Mouse (Mus musculus): ENCODE measurements around the gene Tns2.
"Not testable (repeated sequence)": the region's sequence is repeated elsewhere in the genome, so short reads cannot be mapped to it uniquely, and the experiment has no call there.

Gene Tns2

DNA sequence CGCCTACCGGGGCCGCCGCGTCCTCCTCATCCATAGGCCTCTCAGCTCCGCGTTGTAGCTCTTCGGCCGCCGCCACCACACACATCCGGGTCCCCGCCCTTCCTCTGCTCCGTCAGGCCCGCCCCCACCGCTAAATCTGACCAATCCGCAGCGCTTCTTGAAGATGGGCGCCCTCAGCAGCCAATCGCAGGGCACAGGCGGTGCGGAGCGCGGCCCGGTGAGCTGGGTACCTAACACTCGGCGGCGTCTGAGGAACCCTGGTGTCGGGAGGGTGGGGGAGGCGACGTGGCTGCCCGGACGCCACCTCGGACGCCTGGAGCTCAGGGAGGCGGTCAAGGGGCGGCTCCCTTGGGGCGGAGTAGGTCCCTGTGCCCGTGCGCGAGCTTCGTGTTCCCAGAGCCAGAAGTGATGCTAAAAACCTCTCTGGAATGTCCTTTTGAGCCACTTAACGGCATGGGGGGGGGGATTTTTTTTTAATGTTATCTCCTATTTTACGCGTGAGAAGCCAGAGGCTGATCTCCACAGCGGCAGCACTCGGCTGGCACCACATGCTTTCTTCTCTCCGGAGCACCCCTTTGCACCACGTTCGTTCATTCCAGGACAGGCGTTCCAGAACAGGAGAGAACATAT lies 36.0 kb downstream of the Tns2 start, which contains the start of gene Spryd3:
Gene Spryd3, minus strand, starts transcription at position 106 of the 630 bp plus-strand sequence.
- DNase-seq (ENCODE audit: low spot score in 2 of 2) = peak; percentile 97 to 99

- no peak for DNase-seq (ENCODE audit: low spot score in 2 of 2)
These were observed 40.9 kb downstream of the Tns2 start for GRCm38 (mm10) chr15:102141120-102141519.

- no peak for DNase-seq (ENCODE audit: low spot score in 2 of 2)
These were observed 43.0 kb downstream of the Tns2 start for GRCm38 (mm10) chr15:102142914-102143912.

GRCm38 (mm10) chr15:102144274-102144711 lies 44.1 kb downstream of the Tns2 start, which contains the start of gene Igfbp6:
TSS of gene Igfbp6 (plus strand) at chr15:102144362.
- no peak for DNase-seq (ENCODE audit: low spot score in 2 of 2)

- DNase-seq (ENCODE audit: low spot score in 2 of 2) = no peak
These were observed 44.5 kb downstream of the Tns2 start for GRCm38 (mm10) chr15:102144726-102145125.

- no peak for DNase-seq (ENCODE audit: low spot score in 2 of 2)
These were observed 45.1 kb downstream of the Tns2 start for GRCm38 (mm10) chr15:102145330-102145729.

DNA sequence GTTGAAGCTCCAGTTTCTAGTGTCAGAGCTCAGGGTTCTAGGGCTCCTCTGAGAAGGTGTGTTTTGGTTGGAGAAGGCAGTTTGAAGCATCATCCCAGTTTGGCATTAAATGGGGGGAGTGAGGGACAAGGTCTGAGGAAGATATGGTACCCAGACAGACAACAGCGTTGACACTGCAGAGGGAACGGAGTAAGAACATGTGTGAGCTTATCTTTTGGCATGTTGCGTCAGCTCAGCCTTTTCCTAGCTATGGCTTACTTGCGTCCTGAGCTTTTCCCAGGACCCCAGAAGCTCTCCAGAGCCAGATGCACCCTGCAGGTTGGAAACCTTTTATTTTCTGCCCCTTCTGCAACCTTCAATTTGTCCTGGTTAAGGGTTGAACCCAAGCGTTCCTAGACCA lies 45.9 kb downstream of the Tns2 start:
- no peak for DNase-seq (ENCODE audit: low spot score in 2 of 2)

DNA sequence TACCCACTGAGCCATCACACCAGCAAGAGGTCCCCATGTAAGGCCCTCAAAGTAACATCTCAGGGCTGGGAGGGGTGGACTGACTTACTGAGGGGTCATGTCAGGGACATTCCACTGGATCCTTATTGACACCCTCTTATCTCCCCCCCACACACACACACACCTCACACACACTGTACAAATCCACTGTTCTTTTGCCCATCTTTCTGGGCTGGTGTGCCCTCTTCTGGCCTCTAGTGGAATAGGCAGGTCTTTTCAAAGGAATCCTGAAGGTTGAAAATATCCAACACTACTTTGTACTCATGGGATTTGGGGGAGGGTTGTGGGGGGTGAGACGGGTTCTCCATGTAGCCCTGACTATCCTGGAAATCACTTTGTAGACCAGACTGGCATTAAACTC lies 46.7 kb downstream of the Tns2 start:
- peak in 1 of 2 experiments; percentile 63 for DNase-seq (ENCODE audit: low spot score in 2 of 2)

- no peak for DNase-seq (ENCODE audit: low spot score in 2 of 2)
These were observed 47.6 kb downstream of the Tns2 start for GRCm38 (mm10) chr15:102147674-102148402.

GRCm38 (mm10) chr15:102149561-102149960 lies 49.3 kb downstream of the Tns2 start:
- DNase-seq (ENCODE audit: low spot score in 2 of 2) = no peak

DNA sequence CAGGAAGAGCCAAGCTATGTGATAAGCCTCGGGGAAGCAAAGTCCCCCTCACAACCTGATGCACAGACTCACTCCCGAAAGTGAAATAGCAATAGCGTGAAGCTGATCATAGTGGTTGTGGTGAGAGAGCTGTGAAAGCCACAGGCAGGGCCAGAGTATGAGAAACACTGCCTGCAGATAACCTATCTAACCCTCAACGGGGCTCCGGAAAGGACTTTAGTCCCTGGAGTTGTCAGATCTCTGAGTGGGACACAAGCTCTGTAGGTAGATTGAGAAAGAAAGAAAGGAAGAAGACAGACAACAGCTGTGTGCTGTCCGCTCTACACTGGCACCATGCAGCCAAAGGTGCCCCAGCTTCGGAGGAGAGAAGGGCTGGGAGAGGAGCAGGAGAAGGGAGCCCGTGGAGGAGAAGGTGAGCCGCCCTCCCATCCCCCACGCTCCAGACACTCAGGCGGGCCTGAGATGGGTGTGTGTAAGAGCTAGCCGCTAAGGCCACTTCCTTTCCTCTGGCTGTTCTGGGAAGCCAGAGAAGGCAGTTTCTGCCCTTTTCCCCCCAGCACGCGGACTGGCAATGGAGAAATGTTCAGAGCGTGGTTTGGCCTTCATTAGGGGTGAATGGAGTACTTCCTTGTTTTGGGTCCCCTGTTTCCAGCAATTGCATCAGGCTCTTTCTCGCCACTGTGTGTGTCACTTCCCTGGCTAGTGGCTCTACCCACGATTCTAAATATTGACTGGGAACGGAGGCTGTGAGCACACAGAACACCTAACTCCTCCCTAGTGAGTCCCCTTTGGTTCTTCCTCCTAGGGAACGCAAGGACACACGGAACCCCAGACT lies 50.3 kb downstream of the Tns2 start, which contains the start of gene Soat2:
Gene Soat2, plus strand, starts transcription at position 226 of the 835 bp plus-strand sequence.
- DNase-seq (ENCODE audit: low spot score in 2 of 2) = peak; percentile 63 to 69

GRCm38 (mm10) chr15:102152646-102153045 lies 52.4 kb downstream of the Tns2 start:
- DNase-seq (ENCODE audit: low spot score in 2 of 2) = no peak

- not testable (repeated sequence) for DNase-seq (ENCODE audit: low spot score in 2 of 2)
These were observed 54.8 kb downstream of the Tns2 start for GRCm38 (mm10) chr15:102155006-102155405.

- no peak for DNase-seq (ENCODE audit: low spot score in 2 of 2)
These were observed 56.6 kb downstream of the Tns2 start for GRCm38 (mm10) chr15:102156836-102157235.

- DNase-seq (ENCODE audit: low spot score in 2 of 2) = no peak
These were observed 60.3 kb downstream of the Tns2 start for GRCm38 (mm10) chr15:102160415-102161060.

DNA sequence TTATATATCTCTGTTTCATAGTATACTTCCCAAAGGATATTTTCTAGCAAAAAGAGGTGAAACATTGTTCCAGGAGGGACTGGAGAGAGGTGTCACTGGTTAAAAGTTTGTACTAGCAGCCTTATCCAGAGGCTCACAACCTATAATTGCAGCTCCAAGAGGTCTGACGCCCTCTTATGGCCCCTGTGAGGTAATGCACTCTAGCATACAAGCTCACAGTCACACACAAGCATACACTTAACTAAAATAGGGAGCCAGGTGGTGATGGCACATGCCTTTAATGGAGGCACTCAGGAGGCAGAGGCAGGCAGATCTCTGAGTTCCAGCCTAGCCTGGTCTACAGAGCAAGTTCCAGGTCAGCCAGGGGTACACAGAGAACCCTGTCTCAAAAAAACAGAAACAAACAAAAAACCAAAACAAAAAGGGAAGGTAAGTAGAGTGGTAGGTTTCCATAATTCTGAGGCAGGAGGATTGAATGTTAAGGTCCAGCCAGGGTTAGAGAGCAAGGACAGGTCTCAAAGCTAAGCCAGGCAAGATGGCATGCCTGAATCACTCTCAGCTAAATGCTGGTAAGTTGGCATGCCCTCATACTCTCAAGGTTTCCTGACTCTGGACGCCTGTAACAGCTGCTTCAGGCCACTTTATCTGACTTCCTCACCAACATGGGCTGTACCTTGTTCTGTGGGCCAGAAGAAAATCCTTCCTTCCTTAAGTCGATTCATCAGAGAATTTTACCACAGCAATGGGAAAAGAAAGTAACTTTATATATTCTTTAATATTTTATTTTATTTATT lies 63.9 kb downstream of the Tns2 start:
- no peak for DNase-seq (ENCODE audit: low spot score in 2 of 2)

DNA sequence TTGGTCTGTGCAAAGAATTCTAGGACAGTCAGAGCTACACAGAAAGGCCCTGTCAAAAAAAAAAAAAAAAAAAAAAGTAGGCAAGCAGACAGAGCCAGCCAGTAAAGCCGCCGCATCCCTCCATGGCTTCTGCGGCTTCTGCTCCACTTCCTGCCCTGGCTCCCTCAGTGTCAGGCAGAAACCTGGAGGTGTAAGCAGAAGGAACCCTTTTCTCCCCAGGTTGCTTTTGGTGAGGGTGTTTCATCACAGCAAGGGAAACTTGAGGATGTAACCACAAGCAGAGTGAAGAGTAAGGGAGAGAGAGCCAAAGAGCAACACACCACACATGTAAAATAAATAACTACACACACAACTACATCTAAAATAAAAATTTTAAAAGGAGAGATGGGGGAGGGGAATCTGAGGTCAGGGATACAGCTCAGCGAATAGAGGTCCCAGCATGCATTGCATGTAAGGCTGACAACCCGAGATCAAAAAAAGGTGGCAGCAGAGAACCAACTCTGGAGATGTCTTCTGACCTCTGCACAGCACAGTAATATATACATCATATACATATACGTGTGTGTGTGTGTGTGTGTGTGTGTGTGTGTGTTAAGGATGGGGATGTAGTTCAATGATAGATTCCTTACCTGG lies 65.4 kb downstream of the Tns2 start:
- no peak for DNase-seq (ENCODE audit: low spot score in 2 of 2)

All from spleen, postnatal 10 days (tissue).